26 mouse cellular contexts compared by ENCODE assay signal in genomic region chr6:90532575-90533190, GRCm38 (mm10).
"Had no signal": no experiment of that assay in that cellular context is flagged by ENCODE, and none has a peak within 500 bp of the region (broad histone marks: within the 10 kb centered on the region; RNA-seq: fewer than 3 reads in every experiment).

No protein-coding gene starts in this region.

- H3K4me1 ChIP-seq: heart, embryonic 12.5 days; kidney, embryonic 15.5 days; limb, embryonic 10.5 days; limb, embryonic 12.5 days; liver, embryonic 13.5 days; liver, embryonic 15.5 days had no signal

- H3K4me3 ChIP-seq: gastrocnemius, adult 2 months; heart, adult 2 months; heart, embryonic 12.5 days; hindbrain, embryonic 10.5 days; hindbrain, embryonic 13.5 days; hindbrain, embryonic 15.5 days; kidney, embryonic 15.5 days; left cerebral cortex, adult 2 months; limb, embryonic 10.5 days; limb, embryonic 12.5 days; liver, embryonic 13.5 days; liver, embryonic 15.5 days had no signal

- H3K36me3 ChIP-seq: heart, embryonic 12.5 days; hindbrain, embryonic 10.5 days; hindbrain, embryonic 13.5 days; hindbrain, embryonic 15.5 days; kidney, embryonic 15.5 days; limb, embryonic 10.5 days; limb, embryonic 12.5 days; liver, embryonic 13.5 days; liver, embryonic 15.5 days had no signal

- H3K9me3 ChIP-seq: heart, embryonic 12.5 days; hindbrain, embryonic 10.5 days; hindbrain, embryonic 13.5 days; hindbrain, embryonic 15.5 days; kidney, embryonic 15.5 days; limb, embryonic 10.5 days; limb, embryonic 12.5 days; liver, embryonic 13.5 days; liver, embryonic 15.5 days had no signal

- H3K27ac ChIP-seq: gastrocnemius, adult 2 months; heart, adult 2 months; hindbrain, embryonic 10.5 days; kidney, embryonic 15.5 days; kidney, postnatal 0 days; left cerebral cortex, adult 2 months; limb, embryonic 10.5 days; limb, embryonic 12.5 days; liver, embryonic 13.5 days; liver, embryonic 15.5 days had no signal

- H3K4me2 ChIP-seq: heart, embryonic 12.5 days; hindbrain, embryonic 13.5 days; hindbrain, embryonic 15.5 days; kidney, embryonic 15.5 days; limb, embryonic 12.5 days; liver, embryonic 11.5 days; liver, embryonic 13.5 days; liver, embryonic 15.5 days had no signal

- H3K9ac ChIP-seq: heart, embryonic 12.5 days; hindbrain, embryonic 13.5 days; hindbrain, embryonic 15.5 days; kidney, embryonic 15.5 days; limb, embryonic 12.5 days; liver, embryonic 13.5 days; liver, embryonic 15.5 days had no signal

- DNase-seq: gastrocnemius, adult 2 months; gastrocnemius, postnatal 10 days; gastrocnemius, postnatal 25 days; heart, adult 2 months; heart, postnatal 10 days; heart, postnatal 4 days; kidney, adult 11 months; kidney, adult 2 months; kidney, adult 9 months; kidney, postnatal 14 days; kidney, postnatal 36 days; liver; liver, embryonic 13.5 days had no signal

- ATAC-seq: hindbrain, postnatal 0 days; intestine, embryonic 16.5 days had no signal

- H3K27me3 ChIP-seq: hindbrain, embryonic 15.5 days; kidney, embryonic 15.5 days; limb, embryonic 12.5 days; liver, embryonic 13.5 days; liver, embryonic 15.5 days had no signal
